Mouse (Mus musculus): ENCODE measurements at regions not wholly inside any gene's neighbourhood (a gene's known extent, or its start where the extent isn't known, plus 50 kb on each side); places are given as distances from the start of the nearest gene placed in this dataset.

DNA sequence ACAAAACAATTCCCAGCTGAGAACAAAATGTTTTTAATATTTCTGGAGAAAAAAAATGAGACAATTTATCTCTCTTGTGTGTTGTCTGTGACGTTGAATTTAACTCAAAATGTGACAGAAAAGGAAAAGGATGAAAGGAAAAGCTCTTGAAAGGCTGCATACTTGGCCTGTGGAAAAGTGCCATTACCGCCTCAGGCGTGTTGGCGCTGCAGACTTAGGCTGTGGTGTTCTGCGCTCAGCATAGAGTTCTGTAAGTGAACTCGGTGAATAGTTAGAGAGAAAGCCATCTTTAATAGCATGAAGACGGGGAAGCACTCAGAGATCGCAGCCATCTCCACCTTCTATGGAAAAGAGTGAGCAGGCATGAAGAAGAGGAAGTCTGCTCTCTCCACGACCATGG, 77.5 kb upstream of the Satb2 start:
- TF ChIP-seq POLR2A (IDR thresholded peaks at IDR 0.05; ENCODE audit: low read depth, low read length) (no peak), CTCF (conservative IDR thresholded peaks at IDR 0.05; ENCODE audit: insufficient read depth, insufficient read length, low read depth, low read length) (no peak)
